Mouse (Mus musculus): ENCODE measurements around the gene Ptcd3.
"Not testable (repeated sequence)": the region's sequence is repeated elsewhere in the genome, so short reads cannot be mapped to it uniquely, and the experiment has no call there.

The Ptcd3 gene

GRCm38 (mm10) chr6:71871396-71871795 is 37.2 kb downstream of the Ptcd3 start:
- DNase-seq (ENCODE audit: low spot score in 2 of 2): no peak

DNA sequence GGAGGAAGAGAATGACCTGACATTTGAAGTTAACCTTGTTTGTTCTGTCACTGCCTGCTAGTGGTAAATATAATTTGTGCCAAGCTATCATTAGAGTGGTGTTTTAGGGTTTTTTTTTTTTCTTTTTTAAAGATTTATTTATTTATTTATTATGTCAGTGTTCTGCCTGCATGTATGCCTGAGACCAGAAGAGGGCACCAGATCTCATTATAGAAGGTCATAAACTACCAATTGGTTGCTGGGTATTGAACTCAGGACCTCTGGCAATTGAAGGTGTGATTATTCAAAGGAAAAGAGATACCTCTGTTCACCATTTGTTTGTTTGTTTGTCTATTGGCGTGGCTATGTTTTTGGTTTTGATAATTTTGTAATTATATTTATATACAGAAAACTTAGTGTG is 39.7 kb downstream of the Ptcd3 start:
- DNase-seq (ENCODE audit: low spot score in 2 of 2): no peak

DNA sequence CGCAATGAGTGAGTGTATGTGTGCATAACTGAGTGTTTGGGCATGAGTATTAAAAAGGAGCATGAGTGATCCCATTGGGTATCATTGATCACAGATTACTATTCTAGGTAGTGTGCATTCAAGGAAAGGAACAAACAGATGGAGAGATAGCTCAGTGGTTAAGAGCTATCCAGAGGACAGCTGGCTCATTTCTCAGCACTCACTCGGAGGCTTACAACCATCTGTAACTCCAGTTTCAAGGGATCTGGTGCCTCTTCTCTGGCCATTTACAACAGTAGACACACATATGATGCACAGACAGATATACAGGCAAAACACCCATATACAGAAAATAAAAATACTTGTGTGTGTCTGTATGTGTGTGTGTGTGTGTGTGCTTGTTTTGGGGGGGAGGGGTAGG is 40.8 kb downstream of the Ptcd3 start:
- DNase-seq (ENCODE audit: low spot score in 2 of 2): no peak

DNA sequence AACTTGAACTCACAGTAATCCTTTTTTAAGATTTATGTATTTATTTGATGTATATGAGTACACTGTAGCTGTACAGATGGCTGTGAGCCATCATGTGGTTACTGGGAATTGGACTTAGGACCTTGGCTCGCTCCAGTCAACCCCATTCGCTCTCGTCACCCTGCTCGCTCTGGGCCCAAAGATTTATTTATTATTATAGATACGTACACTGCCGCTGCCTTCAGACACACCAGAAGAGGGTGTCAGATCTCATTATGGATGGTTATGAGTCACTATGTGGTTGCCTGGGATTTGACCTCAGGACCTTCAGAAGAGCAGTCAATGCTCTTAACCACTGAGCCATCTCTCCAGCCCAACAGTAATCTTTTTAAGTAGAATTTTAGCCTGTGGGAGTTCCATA is 61.6 kb downstream of the Ptcd3 start:
- not testable (repeated sequence) for DNase-seq (ENCODE audit: low spot score in 2 of 2)

- no peak for DNase-seq (ENCODE audit: low spot score in 2 of 2)
Measured at GRCm38 (mm10) chr6:71840597-71841290, 67.8 kb downstream of the Ptcd3 start.

DNA sequence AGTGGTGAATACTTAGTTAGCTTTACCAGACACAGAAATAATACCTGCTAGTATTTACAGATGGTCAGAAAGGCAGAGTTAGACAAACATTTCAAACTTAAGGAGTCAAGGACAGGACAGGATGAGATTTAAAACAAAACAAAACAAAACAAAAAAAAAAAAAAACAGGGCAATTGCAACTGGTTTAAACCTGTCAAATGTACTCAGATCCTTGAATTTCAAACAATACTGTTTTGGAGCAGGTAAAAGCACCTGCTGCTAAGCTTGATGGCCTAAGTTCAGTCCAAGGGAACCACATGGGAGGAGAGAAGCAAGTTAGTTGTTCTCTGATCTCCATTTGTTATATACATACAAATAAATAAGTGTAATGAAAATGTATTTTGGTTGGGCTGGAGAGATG is 68.7 kb downstream of the Ptcd3 start:
- DNase-seq (ENCODE audit: low spot score in 2 of 2): no peak

GRCm38 (mm10) chr6:71836811-71837210 is 71.7 kb downstream of the Ptcd3 start:
- no peak for DNase-seq (ENCODE audit: low spot score in 2 of 2)

GRCm38 (mm10) chr6:71831581-71831960 is 77.0 kb downstream of the Ptcd3 start:
- DNase-seq (ENCODE audit: low spot score in 2 of 2): peak; percentile 84 to 97

DNA sequence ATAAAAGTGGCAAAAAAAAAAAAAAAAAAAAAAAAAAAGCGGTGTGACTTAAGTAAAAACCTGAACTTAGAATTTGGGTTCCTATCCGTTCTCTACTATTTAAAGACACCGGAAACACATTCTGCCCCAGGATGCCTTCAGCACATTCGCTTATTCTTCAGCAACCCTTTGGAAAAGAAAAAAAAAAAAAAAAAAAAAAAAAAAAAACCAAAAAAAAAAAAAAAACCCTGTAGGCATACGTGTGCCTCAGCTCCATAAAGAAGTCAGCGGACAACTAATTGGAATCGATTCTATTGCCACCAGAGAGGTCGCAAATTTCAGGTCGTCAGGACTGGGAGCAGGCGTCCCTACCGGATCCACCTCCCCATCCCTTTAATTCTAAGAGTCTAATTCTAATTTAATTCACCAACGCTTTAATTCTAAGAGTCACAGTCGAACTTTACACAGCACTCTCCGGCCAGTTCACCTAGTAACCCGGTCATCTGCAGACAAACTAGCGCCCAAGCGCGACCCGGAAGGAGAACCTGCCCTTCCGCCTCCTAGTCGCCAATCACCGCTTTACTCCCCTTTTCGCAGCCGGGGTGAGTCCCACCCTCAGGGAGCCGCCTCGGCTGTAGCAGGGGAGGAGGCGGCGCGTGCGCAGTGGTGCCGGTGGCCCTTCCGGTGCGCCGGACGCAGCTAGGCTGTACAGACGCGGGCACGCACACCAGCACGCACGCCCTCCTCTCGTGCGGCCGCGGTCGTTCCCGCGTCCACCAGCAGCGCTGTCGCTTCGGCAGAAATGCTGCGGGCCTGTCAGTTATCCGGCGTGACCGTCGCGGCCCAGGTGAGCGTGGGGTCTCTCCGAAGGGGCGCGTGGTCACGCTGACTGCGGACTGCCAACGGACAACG is 77.6 kb downstream of the Ptcd3 start, which contains the start of gene Immt:
Gene Immt, plus strand, starts transcription at position 642 of the 891 bp plus-strand sequence.
- peak; percentile 89 to 97 for DNase-seq (ENCODE audit: low spot score in 2 of 2)

Data from urinary bladder, postnatal 36 days (tissue).